Mouse (Mus musculus) myocyte (in vitro differentiated cells): ENCODE data around the gene St6galnac6.

Experiments used
- CEBPB ChIP-seq: IDR thresholded peaks from 2 replicates; pipeline ENCODE4 v1.6.1; 2011; ENCODE audit warnings: mild to moderate bottlenecking, moderate library complexity; ENCODE audit not compliant: poor library complexity, insufficient read depth, severe bottlenecking
- E2F4 ChIP-seq: IDR thresholded peaks from one replicate; pipeline ENCODE4 v1.6.1; 2011; ENCODE audit warnings: mild to moderate bottlenecking, control low read depth, moderate library complexity; ENCODE audit not compliant: insufficient read depth
- MAX ChIP-seq: IDR thresholded peaks from one replicate; pipeline ENCODE4 v1.6.1; 2011; ENCODE audit warnings: low read depth, mild to moderate bottlenecking, control low read depth
- MYOG ChIP-seq, 3 experiments: IDR thresholded peaks; one replicate each; pipeline ENCODE4 v1.6.1; 2011; ENCODE audit warnings: control low read depth in 2 of 3, low read depth in 2 of 3, mild to moderate bottlenecking in 2 of 3; ENCODE audit not compliant: insufficient read length in 2 of 3, control insufficient read depth in 1 of 3, insufficient read depth in 1 of 3
- POLR2A ChIP-seq: IDR thresholded peaks from one replicate; pipeline ENCODE4 v1.6.1; 2011; ENCODE audit warnings: low read depth, mild to moderate bottlenecking, control low read depth, moderate library complexity; ENCODE audit not compliant: insufficient read length
- REST ChIP-seq: IDR thresholded peaks from one replicate; pipeline ENCODE4 v1.6.1; 2011; ENCODE audit warnings: mild to moderate bottlenecking, control low read depth, moderate library complexity; ENCODE audit not compliant: insufficient read depth, insufficient read length
- SRF ChIP-seq: IDR thresholded peaks from one replicate; pipeline ENCODE4 v1.6.1; 2011; ENCODE audit warnings: low read depth; ENCODE audit not compliant: control insufficient read depth, insufficient read length
- USF1 ChIP-seq: IDR thresholded peaks from one replicate; pipeline ENCODE4 v1.6.1; 2011; ENCODE audit warnings: low read depth, mild to moderate bottlenecking, control low read depth, moderate library complexity

GRCm38 (mm10) chr2:32662291-32662690 lies 62.8 kb downstream of the St6galnac6 start:
- no peak for TF ChIP-seq POLR2A
- TF ChIP-seq MYOG (IDR thresholded peaks at IDR 0.05; ENCODE audit: control insufficient read depth in 1 of 3, insufficient read depth in 1 of 3, insufficient read length in 2 of 3, low read depth in 2 of 3) = no peak
- no peak for TF ChIP-seq SRF
- TF ChIP-seq USF1 = no peak
- no peak for TF ChIP-seq MAX
- TF ChIP-seq CEBPB = no peak
- TF ChIP-seq E2F4 = no peak
- TF ChIP-seq REST = no peak
